Mouse (Mus musculus) right cerebral cortex, postnatal 4 days (tissue): ENCODE measurements at regions not wholly inside any gene's neighbourhood (a gene's known extent, or its start where the extent isn't known, plus 50 kb on each side); places are given as distances from the start of the nearest gene placed in this dataset.
"Not testable (repeated sequence)": the region's sequence is repeated elsewhere in the genome, so short reads cannot be mapped to it uniquely, and the experiment has no call there.

ENCODE experiments used
- DNase-seq: peaks from one replicate; pipeline ENCODE4 v3.0.0-alpha.2; 2022

- no peak for DNase-seq
Measured at GRCm38 (mm10) chr4:67141896-67142295, 314.5 kb downstream of the Tlr4 start.

GRCm38 (mm10) chr4:67148521-67148920, 321.1 kb downstream of the Tlr4 start:
- DNase-seq = no peak

GRCm38 (mm10) chr4:67162673-67163072, 335.3 kb downstream of the Tlr4 start:
- no peak for DNase-seq

- no peak for DNase-seq
Measured at GRCm38 (mm10) chr4:67167720-67168119, 340.3 kb downstream of the Tlr4 start.

- DNase-seq = no peak
Measured at GRCm38 (mm10) chr4:67187725-67188510, 360.5 kb downstream of the Tlr4 start.

GRCm38 (mm10) chr4:67190536-67190935, 363.2 kb downstream of the Tlr4 start:
- no peak for DNase-seq

- no peak for DNase-seq
Measured at GRCm38 (mm10) chr4:67194425-67194824, 367.0 kb downstream of the Tlr4 start.

GRCm38 (mm10) chr4:67196907-67197306, 369.5 kb downstream of the Tlr4 start:
- DNase-seq = no peak

GRCm38 (mm10) chr4:67208406-67208805, 381.0 kb downstream of the Tlr4 start:
- DNase-seq = peak; percentile 39

GRCm38 (mm10) chr4:67213363-67213762, 386.0 kb downstream of the Tlr4 start:
- no peak for DNase-seq

- no peak for DNase-seq
Measured at GRCm38 (mm10) chr4:67224533-67224932, 397.1 kb downstream of the Tlr4 start.

GRCm38 (mm10) chr4:67229214-67229613, 401.8 kb downstream of the Tlr4 start:
- no peak for DNase-seq

- DNase-seq = no peak
Measured at GRCm38 (mm10) chr4:67273553-67273952, 446.2 kb downstream of the Tlr4 start.

- no peak for DNase-seq
Measured at GRCm38 (mm10) chr4:67301020-67301419, 473.6 kb downstream of the Tlr4 start.

GRCm38 (mm10) chr4:67301740-67302139, 474.4 kb downstream of the Tlr4 start:
- DNase-seq = no peak

- DNase-seq = not testable (repeated sequence)
Measured at GRCm38 (mm10) chr4:67320098-67320497, 492.7 kb downstream of the Tlr4 start.
